Mouse (Mus musculus) urinary bladder, postnatal 36 days (tissue): ENCODE measurements around the gene Lin7a.

ENCODE experiments used
- DNase-seq, 2 experiments: peaks; one replicate each; pipeline ENCODE4 v3.0.0; 2022; ENCODE audit warnings: low spot score in 2 of 2, mixed read lengths in 1 of 2

Gene Lin7a

GRCm38 (mm10) chr10:107323865-107324264 is 52.4 kb downstream of the Lin7a start:
- no peak for DNase-seq

GRCm38 (mm10) chr10:107325558-107325957 is 54.1 kb downstream of the Lin7a start:
- DNase-seq: no peak

DNA sequence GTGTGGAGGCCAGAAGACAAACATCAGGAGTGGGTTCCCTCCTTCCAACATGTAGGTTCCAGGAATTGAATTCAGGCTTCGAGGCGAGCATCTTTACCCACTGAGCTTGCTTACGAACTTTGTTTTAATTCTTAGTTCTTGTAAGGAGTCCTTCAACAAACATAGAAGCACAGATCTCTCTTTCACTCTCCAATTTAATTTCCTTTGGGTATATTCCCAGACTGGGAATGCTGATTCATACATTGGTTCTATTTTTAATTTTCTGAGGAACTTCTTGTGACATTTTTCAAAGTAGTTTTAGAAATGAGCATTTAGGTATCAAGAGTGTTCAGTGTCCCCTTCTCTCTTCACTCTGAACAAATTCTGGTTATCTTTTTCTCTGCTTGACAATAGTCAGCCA is 68.0 kb downstream of the Lin7a start:
- no peak for DNase-seq

GRCm38 (mm10) chr10:107341151-107341550 is 69.7 kb downstream of the Lin7a start:
- DNase-seq: no peak

GRCm38 (mm10) chr10:107344200-107344599 is 72.7 kb downstream of the Lin7a start:
- DNase-seq: no peak

DNA sequence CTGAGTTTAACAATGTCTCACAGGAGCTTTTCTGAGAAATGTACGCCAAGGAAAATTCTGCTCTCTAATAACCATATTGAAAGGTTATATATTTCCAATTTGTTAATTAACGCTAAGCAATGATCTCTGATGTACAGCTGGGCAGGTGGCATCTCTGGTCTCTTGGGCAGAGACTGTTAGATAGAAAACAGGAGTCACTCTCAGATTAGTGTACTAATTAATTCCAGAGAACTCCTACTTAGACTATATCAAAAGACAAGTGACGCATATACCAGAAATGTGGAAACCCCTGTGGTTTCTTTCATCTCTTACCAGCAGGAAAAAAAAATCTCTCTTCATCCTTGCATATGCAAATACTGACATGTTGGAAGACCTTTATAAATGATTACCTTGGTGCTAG is 76.4 kb downstream of the Lin7a start:
- no peak for DNase-seq

- no peak for DNase-seq
These were observed 80.4 kb downstream of the Lin7a start for GRCm38 (mm10) chr10:107351696-107352485.

GRCm38 (mm10) chr10:107353483-107353882 is 82.0 kb downstream of the Lin7a start:
- DNase-seq: peak in 1 of 2 experiments; percentile 16

DNA sequence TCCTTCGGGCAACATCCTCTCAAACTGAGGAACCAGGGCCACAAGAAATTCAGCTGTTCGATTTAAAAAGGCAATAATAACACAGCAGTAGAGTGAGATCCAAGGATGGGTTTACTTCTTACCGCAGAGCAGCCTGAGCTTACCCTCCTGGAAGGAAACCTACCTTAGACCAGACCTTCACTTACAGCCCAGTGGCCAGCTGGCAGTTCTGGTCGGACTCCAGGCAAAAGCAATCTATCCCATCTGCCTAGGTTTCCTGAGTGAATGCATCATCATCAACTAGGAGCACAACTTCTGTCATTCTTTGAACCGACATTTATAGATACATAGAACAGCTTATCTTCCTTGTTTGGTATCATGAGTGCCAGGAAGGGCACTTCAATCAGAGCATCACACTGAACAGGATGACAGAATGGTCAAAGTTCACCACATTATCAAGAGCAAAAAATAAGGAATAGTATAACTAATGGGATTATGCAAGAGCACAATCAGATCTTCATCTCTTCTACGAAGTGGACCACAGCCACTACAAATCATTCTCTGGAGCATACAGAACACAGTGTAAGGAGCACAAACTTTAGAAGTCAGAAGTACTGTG is 87.1 kb downstream of the Lin7a start:
- no peak for DNase-seq

- no peak for DNase-seq
These were observed 87.8 kb downstream of the Lin7a start for GRCm38 (mm10) chr10:107359296-107359695.

DNA sequence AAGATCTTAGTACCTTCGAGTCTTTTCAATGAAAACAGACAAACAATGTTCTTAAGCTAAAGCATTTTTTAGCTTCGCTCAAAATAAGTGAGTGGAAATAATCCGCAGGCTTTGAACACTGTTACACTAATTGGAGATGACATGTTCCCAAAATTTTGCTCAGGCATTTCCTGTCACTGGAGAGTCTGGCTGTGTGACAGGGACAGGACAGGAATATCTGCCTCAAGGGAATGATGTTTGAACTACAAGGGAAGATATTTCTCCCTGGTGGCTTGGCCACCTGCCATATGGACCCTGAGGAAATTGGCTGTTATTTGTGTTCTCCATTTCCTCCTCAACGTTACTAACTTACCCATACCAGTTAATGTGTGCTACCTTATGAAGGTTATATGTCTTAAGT is 90.1 kb downstream of the Lin7a start:
- no peak for DNase-seq

GRCm38 (mm10) chr10:107362026-107362425 is 90.5 kb downstream of the Lin7a start:
- no peak for DNase-seq

DNA sequence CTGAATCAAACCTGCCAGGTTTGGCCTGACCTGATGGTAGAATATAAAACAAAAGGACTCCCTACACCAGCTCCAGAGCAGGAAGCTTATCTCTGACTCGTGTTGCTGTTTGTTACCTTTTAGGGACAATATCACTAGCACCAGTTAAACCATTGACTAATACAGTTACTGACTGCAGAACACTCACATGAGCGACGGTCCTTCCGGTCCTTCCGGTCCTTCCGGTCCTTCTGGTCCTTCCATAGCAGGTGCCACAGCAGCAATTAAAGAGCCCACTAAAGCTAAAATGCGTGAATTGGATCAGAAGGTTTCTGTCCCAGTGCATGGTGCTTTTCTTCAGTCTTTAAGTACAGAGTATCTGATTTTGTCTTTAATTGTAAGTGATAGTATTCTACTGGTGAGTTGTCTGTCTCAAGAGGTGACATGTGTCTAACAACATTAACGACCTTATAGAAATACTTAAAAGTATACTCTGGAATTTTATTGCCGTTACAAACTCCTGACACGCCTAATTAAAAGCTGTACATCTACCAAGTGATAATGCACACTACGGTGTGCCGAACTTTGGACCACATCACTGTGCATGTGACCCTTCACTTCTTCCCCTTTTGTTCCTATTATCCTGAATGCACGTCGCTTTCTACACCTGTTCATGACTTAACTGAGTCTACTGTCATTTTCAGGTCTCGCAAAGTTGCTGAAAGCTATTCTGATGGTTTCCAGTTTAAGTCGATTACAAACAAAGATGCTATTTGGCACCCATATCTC is 91.7 kb downstream of the Lin7a start:
- DNase-seq: peak in 1 of 2 experiments; percentile 6

- no peak for DNase-seq
These were observed 105.7 kb downstream of the Lin7a start for GRCm38 (mm10) chr10:107377218-107377617.

DNA sequence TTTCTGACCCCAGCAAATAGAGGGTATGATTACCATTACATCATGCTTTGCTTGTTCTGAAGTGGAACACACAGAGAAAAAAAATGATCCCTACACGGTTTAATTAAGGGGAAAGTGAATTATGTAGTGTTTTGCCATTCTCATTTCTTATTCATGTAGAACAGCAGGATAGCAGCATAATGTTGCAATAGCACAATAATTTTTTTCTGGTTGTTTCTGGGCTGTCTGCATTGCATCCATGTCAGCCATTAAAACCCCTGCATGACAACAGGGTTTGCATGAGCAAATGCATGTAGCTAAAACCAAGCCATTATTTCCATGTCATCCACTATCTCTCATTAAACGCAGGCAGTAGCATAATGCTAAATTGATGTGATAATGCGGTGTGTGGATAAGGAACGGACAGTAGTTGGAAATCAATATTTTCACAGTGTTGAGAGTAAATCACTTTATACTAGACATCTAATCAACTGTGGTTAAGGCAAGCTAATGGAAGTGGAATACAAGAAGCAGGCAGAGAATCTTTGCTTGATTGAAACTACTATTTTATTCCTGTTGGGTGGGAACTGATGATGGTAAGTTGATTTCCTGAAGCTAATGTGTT is 109.8 kb downstream of the Lin7a start:
- no peak for DNase-seq

GRCm38 (mm10) chr10:107383825-107384224 is 112.3 kb downstream of the Lin7a start:
- DNase-seq: no peak

DNA sequence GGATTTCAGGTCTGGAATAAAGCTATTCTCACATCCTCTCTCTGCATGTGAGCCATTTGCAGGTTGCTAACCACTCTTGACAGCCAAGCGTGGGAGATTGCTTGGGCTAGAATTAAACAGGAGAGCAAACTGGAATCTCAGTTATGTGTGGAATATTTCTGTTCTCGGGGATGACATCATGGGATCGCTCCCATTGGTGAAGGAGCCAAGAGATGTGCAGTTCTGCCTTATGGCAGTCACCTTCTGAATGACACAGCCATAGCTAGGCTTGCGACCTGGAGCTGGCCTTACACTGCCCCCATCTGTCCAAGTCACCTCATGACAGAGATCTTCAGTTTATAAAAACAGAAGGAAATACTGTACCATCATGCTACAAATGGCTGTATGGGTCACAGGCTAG is 118.0 kb downstream of the Lin7a start:
- DNase-seq: peak; percentile 3 to 26

GRCm38 (mm10) chr10:107405347-107405746 is 133.9 kb downstream of the Lin7a start:
- DNase-seq: no peak

- DNase-seq: no peak
These were observed 146.8 kb downstream of the Lin7a start for GRCm38 (mm10) chr10:107418306-107418705.

DNA sequence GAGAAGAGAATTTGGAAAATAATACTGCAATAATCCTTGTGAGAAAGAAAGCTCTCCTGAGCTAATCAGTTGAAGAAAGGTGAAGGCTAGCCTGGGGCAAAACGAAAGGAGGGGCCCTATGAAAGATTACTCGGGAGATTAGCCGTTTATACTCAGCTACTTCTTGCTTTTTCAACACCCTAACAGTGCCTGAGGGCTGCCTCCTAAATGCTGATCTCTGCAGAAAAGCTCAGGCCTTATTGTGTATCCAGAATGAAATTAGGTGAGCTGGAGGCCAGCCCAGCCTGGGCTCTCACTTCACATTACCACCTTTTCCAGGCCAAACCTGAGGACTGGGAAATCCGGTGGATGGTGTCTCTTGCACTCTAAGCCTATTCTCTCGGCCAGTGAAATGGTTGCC is 165.5 kb downstream of the Lin7a start:
- no peak for DNase-seq

GRCm38 (mm10) chr10:107442781-107443180 is 171.3 kb downstream of the Lin7a start:
- DNase-seq: no peak
